Mouse (Mus musculus) E14TG2a.4 (cell line): ENCODE measurements at regions not wholly inside any gene's neighbourhood (a gene's known extent, or its start where the extent isn't known, plus 50 kb on each side); places are given as distances from the start of the nearest gene placed in this dataset.

Experiments used
- CTCF ChIP-seq: conservative IDR thresholded peaks from 2 replicates; pipeline ENCODE4 v1.5.1; 2014; ENCODE audit warnings: low read length
- NANOG ChIP-seq: IDR thresholded peaks from 2 replicates; pipeline ENCODE4 v1.6.1; 2014; ENCODE audit warnings: borderline replicate concordance, low read length, mixed read lengths

- TF ChIP-seq CTCF (no peak), NANOG (no peak)
These were observed 159.1 kb downstream of the En1 start for GRCm38 (mm10) chr1:120761364-120761763.
